Mouse (Mus musculus): ENCODE results near the gene Slc25a44. TPM values are rescaled to one million over a fixed set of nuclear protein-coding genes. Genes with fewer than 3 reads are reported as not detected.

Gene Slc25a44
- total and polyA plus RNA-seq, 2 experiments from 2014 or later: 36.9 to 63.3 TPM

DNA sequence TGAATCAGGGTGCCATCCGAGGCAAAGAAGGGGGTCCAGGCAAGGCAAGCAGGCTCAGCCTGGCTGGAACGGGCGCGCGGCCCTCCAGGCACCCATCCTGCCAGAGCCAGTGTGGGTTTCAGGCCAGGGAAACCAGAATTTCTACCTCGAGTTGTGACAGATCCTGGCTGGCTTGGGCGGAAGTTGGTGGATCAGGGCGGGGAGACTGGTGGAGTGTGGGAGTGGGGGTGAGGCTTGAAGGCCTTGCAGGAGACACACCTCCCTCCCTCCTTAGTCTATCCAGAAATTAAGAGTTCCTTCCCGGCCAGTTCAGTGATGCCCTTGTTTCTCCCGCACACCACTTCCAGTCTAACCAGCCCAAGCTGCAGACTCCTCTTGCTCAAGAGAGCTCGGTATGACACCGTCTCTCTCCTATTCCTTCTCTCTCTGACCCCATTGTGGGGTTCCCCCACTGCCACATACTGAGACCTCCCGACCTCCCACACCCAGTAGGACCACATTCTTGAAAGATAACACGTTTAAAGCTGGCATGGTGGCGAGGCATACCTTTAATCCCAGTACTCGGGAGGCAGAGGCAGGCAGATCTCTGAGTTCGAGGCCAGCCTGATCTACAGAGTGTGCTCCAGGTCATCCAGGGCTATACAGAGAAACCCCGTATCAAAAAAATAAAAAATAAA, 30.8 kb upstream of the Slc25a44 start:
- H3K27ac ChIP-seq (ENCODE audit: low read depth, low read length): no peak overlapping the region
- H3K4me2 ChIP-seq (ENCODE audit: low read depth): no peak overlapping the region
- peaks cover 17% of the 10 kb centered on the region; the same call in 1 of the 2 replicates for H3K4me1 ChIP-seq (ENCODE audit: insufficient read depth)
- DNase-seq (no peak), ATAC-seq (no peak)
- WGBS: 73% methylated on average over 18 of the region's 18 CpGs
- no peak overlapping the region for H3K9ac ChIP-seq
- no peaks in the 10 kb centered on the region for H3K27me3 ChIP-seq (ENCODE audit: insufficient read depth, low read length)
- peaks cover 24% of the 10 kb centered on the region for H3K36me3 ChIP-seq (ENCODE audit: insufficient read depth)
- no peak for TF ChIP-seq CTCF (IDR thresholded peaks at IDR 0.05; ENCODE audit: low read depth)
- no peak overlapping the region for H3K4me3 ChIP-seq (ENCODE audit: low read depth, low read length)
- H3K9me3 ChIP-seq (ENCODE audit: low read length): no peaks in the 10 kb centered on the region

GRCm38 (mm10) chr3:88454762-88455587, 30.0 kb upstream of the Slc25a44 start:
- Histone ChIP-seq H3K36me3 (ENCODE audit: insufficient read depth) (peaks cover 30% of the 10 kb centered on the region), H3K9ac (no peak overlapping the region), H3K27ac (ENCODE audit: low read depth, low read length) (no peak overlapping the region), H3K4me1 (ENCODE audit: insufficient read depth) (peaks cover 17% of the 10 kb centered on the region; the same call in 1 of the 2 replicates), H3K4me2 (ENCODE audit: low read depth) (no peak overlapping the region), H3K27me3 (ENCODE audit: insufficient read depth, low read length) (no peaks in the 10 kb centered on the region), H3K4me3 (ENCODE audit: low read depth, low read length) (no peak overlapping the region), H3K9me3 (ENCODE audit: low read length) (no peaks in the 10 kb centered on the region)
- no peak for TF ChIP-seq CTCF (IDR thresholded peaks at IDR 0.05; ENCODE audit: low read depth)
- WGBS: 64% methylated on average over 9 of the region's 9 CpGs
- DNase-seq (no peak), ATAC-seq (no peak)

GRCm38 (mm10) chr3:88453986-88454385, 29.0 kb upstream of the Slc25a44 start:
- H3K4me3 ChIP-seq (ENCODE audit: low read depth, low read length): no peak overlapping the region
- H3K4me2 ChIP-seq (ENCODE audit: low read depth): no peak overlapping the region
- no peak overlapping the region for H3K9ac ChIP-seq
- no peak overlapping the region for H3K27ac ChIP-seq (ENCODE audit: low read depth, low read length)
- no peaks in the 10 kb centered on the region for H3K27me3 ChIP-seq (ENCODE audit: insufficient read depth, low read length)
- H3K36me3 ChIP-seq (ENCODE audit: insufficient read depth): peaks cover 37% of the 10 kb centered on the region
- H3K4me1 ChIP-seq (ENCODE audit: insufficient read depth): peaks cover 17% of the 10 kb centered on the region; the same call in 1 of the 2 replicates
- TF ChIP-seq CTCF (IDR thresholded peaks at IDR 0.05; ENCODE audit: low read depth): no peak
- no peaks in the 10 kb centered on the region for H3K9me3 ChIP-seq (ENCODE audit: low read length)
- WGBS: 80% methylated on average over 8 of the region's 8 CpGs
- DNase-seq: no peak
- no peak for ATAC-seq

DNA sequence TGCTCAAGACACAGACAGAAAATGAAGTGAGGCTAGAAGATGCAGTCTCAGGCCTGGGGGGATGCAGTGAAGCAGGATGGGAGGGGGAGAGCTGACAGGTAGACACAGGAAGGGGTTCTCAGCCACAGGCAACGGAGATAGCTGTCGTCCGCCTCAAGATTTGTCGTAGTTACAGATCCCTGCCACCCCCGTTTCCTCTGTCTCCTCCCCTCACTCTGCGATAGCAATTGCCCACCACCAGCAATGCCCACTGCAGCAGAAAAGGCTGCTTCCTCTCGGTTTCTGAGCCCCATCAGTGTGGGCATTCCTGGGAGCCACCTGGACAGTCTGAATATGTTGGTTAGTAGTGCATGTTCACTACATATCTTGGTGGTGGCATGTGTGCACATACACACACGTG, 28.4 kb upstream of the Slc25a44 start:
- Histone ChIP-seq H3K4me1 (ENCODE audit: insufficient read depth) (peaks cover 17% of the 10 kb centered on the region; the same call in 1 of the 2 replicates), H3K4me3 (ENCODE audit: low read depth, low read length) (no peak overlapping the region), H3K4me2 (ENCODE audit: low read depth) (no peak overlapping the region), H3K9ac (no peak overlapping the region), H3K27me3 (ENCODE audit: insufficient read depth, low read length) (no peaks in the 10 kb centered on the region), H3K27ac (ENCODE audit: low read depth, low read length) (no peak overlapping the region), H3K36me3 (ENCODE audit: insufficient read depth) (peaks cover 40% of the 10 kb centered on the region), H3K9me3 (ENCODE audit: low read length) (no peaks in the 10 kb centered on the region)
- no peak for DNase-seq
- no peak for ATAC-seq
- TF ChIP-seq CTCF (IDR thresholded peaks at IDR 0.05; ENCODE audit: low read depth): no peak
- 67% methylated on average over 8 of the region's 8 CpGs for WGBS

- H3K36me3 ChIP-seq (ENCODE audit: insufficient read depth): peaks cover 46% of the 10 kb centered on the region
- H3K4me2 ChIP-seq (ENCODE audit: low read depth): no peak overlapping the region
- H3K27me3 ChIP-seq (ENCODE audit: insufficient read depth, low read length): no peaks in the 10 kb centered on the region
- 69% methylated on average over 6 of the region's 6 CpGs for WGBS
- ATAC-seq: no peak
- H3K9ac ChIP-seq: no peak overlapping the region
- no peak for TF ChIP-seq CTCF (IDR thresholded peaks at IDR 0.05; ENCODE audit: low read depth)
- peaks cover 11% of the 10 kb centered on the region; the same call in 1 of the 2 replicates for H3K4me1 ChIP-seq (ENCODE audit: insufficient read depth)
- H3K4me3 ChIP-seq (ENCODE audit: low read depth, low read length): no peak overlapping the region
- DNase-seq: no peak
- H3K9me3 ChIP-seq (ENCODE audit: low read length): no peaks in the 10 kb centered on the region
- no peak overlapping the region for H3K27ac ChIP-seq (ENCODE audit: low read depth, low read length)
Measured at GRCm38 (mm10) chr3:88452716-88453115, 27.8 kb upstream of the Slc25a44 start.

DNA sequence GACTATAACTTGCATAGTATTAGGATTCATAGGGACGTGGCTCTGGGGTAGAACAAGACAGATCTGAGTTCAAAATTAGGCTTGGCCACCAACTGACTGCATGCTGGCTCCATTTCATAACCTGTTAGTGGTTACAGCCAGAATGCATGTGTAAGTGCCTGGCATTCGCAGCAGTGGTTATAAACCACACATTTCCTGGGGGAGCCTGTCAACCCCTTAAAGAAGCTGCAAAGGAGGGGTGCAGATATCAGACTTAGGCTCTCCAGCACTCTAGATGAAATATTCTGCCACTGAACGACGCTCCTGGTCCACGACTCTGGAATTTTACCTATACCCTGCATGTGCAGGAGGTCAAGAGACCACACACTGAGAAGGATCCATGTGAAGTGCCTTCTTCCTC, 27.3 kb upstream of the Slc25a44 start:
- no peak overlapping the region for H3K4me2 ChIP-seq (ENCODE audit: low read depth)
- no peak overlapping the region for H3K4me3 ChIP-seq (ENCODE audit: low read depth, low read length)
- DNase-seq (no peak), ATAC-seq (no peak)
- TF ChIP-seq CTCF (IDR thresholded peaks at IDR 0.05; ENCODE audit: low read depth): no peak
- peaks cover 51% of the 10 kb centered on the region for H3K36me3 ChIP-seq (ENCODE audit: insufficient read depth)
- 81% methylated on average over 5 of the region's 5 CpGs for WGBS
- peaks cover 7% of the 10 kb centered on the region; the same call in 1 of the 2 replicates for H3K4me1 ChIP-seq (ENCODE audit: insufficient read depth)
- no peak overlapping the region for H3K27ac ChIP-seq (ENCODE audit: low read depth, low read length)
- H3K9ac ChIP-seq: no peak overlapping the region
- H3K9me3 ChIP-seq (ENCODE audit: low read length): no peaks in the 10 kb centered on the region
- H3K27me3 ChIP-seq (ENCODE audit: insufficient read depth, low read length): no peaks in the 10 kb centered on the region

Data from forebrain, postnatal 0 days (tissue).